Mouse (Mus musculus): ENCODE results near the gene Cacna2d3.

DNA sequence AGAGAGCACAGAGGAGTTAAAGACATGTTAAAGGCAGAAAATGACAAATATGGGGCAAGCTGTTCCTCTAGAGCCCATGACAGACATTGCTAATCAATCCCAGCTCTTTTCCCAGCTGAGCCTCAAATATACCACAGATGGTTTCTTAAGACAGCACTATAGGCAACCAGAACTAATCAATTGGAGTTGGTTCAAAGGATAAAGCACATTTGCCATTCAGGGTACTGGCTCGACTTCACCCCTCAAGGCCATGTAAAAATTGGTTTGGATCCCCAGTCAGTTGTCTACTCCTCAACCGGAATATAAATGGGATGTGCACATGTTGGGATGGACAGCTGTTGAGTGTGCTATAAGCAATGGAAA, 692.6 kb downstream of the Cacna2d3 start:
- no peak for TF ChIP-seq CTCF (IDR thresholded peaks at IDR 0.05; ENCODE audit: low read depth)
- no peak for TF ChIP-seq EP300 (IDR thresholded peaks at IDR 0.05; ENCODE audit: low read depth)

Data from heart, postnatal 0 days (tissue).